Comparison of ENCODE assay signal across 9 mouse cellular contexts in genomic region chr4:54328711-54329427, GRCm38 (mm10).
DNase-seq lines count a peak whose midpoint lies in the region; ATAC-seq lines count a peak whose summit lies in the region.
"Had no signal": no experiment of that assay in that cellular context is flagged by ENCODE, and none has a peak within 500 bp of the region (broad histone marks: within the 10 kb centered on the region; RNA-seq: fewer than 3 reads in every experiment).

No protein-coding gene starts in this region.

- 66% methylated on average over 17 of the region's 17 CpGs for WGBS in neural tube, embryonic 11.5 days
- 59% methylated on average over 17 of the region's 17 CpGs for WGBS in embryonic facial prominence, embryonic 14.5 days
- WGBS in heart, embryonic 10.5 days, result 84% methylated on average over 17 of the region's 17 CpGs

- no peaks in the 10 kb centered on the region for H3K27me3 ChIP-seq in neural tube, embryonic 11.5 days (ENCODE audit: control insufficient read depth, insufficient read depth, low read length)
- no peaks in the 10 kb centered on the region for H3K27me3 ChIP-seq in embryonic facial prominence, embryonic 14.5 days (replicated peaks; ENCODE audit: control insufficient read depth, insufficient read depth, low read length)
- H3K27me3 ChIP-seq in heart, embryonic 10.5 days (ENCODE audit: insufficient read depth, poor library complexity, severe bottlenecking), result no peaks in the 10 kb centered on the region
- H3K27me3 ChIP-seq: heart, embryonic 13.5 days had no signal

- H3K9me3 ChIP-seq in neural tube, embryonic 11.5 days (ENCODE audit: control insufficient read depth, low read length), result no peaks in the 10 kb centered on the region
- H3K9me3 ChIP-seq in embryonic facial prominence, embryonic 14.5 days (ENCODE audit: control insufficient read depth, low read length), result no peaks in the 10 kb centered on the region
- no peaks in the 10 kb centered on the region for H3K9me3 ChIP-seq in heart, embryonic 10.5 days
- H3K9me3 ChIP-seq: heart, embryonic 13.5 days had no signal

- peak; percentile 76 for ATAC-seq in neural tube, embryonic 11.5 days (ENCODE audit: insufficient read depth, low FRiP score, low TSS enrichment)
- no peak for ATAC-seq in embryonic facial prominence, embryonic 14.5 days (ENCODE audit: low read depth)

- no peaks in the 10 kb centered on the region for H3K4me1 ChIP-seq in neural tube, embryonic 11.5 days (ENCODE audit: control insufficient read depth, insufficient read depth, low read length)
- peaks cover 43% of the 10 kb centered on the region for H3K4me1 ChIP-seq in embryonic facial prominence, embryonic 14.5 days (ENCODE audit: control insufficient read depth, insufficient read depth, low read length)
- peaks cover 16% of the 10 kb centered on the region for H3K4me1 ChIP-seq in heart, embryonic 10.5 days

- no peak overlapping the region for H3K9ac ChIP-seq in neural tube, embryonic 11.5 days (ENCODE audit: low read length)
- H3K9ac ChIP-seq in embryonic facial prominence, embryonic 14.5 days (ENCODE audit: low read depth, low read length), result no peak overlapping the region
- H3K9ac ChIP-seq: heart, embryonic 13.5 days had no signal

- DNase-seq in neural tube, embryonic 11.5 days (ENCODE audit: low spot score), result peak; percentile 68
- no peak for DNase-seq in neural tube, embryonic 10.5 days (ENCODE audit: extremely low spot score, low spot score)
- DNase-seq in embryonic facial prominence, embryonic 14.5 days (ENCODE audit: low spot score), result peak; percentile 16
- peak; percentile 22 to 24 for DNase-seq in left cerebral cortex, adult 18-20 months (ENCODE audit: low spot score in 2 of 2)
- peak; percentile 22 for DNase-seq in skeletal muscle tissue, adult 2 months (ENCODE audit: low read depth, low spot score)
- DNase-seq in heart, embryonic 10.5 days (ENCODE audit: low spot score), result no peak
- no peak for DNase-seq in thymus, adult 18-20 months
- DNase-seq: lung, postnatal 14 days had no signal

- H3K27ac ChIP-seq in neural tube, embryonic 11.5 days (ENCODE audit: low read depth, low read length), result peak overlapping the region; percentile 65; the same call in 1 of the 2 replicates
- no peak overlapping the region for H3K27ac ChIP-seq in embryonic facial prominence, embryonic 14.5 days (replicated peaks; ENCODE audit: low read depth, low read length)
- no peak overlapping the region for H3K27ac ChIP-seq in heart, embryonic 10.5 days
- H3K27ac ChIP-seq: heart, embryonic 13.5 days had no signal

- no peaks in the 10 kb centered on the region for H3K36me3 ChIP-seq in neural tube, embryonic 11.5 days (ENCODE audit: control insufficient read depth, insufficient read depth, low read length)
- no peaks in the 10 kb centered on the region for H3K36me3 ChIP-seq in embryonic facial prominence, embryonic 14.5 days (ENCODE audit: control insufficient read depth, insufficient read depth, low read length)
- no peaks in the 10 kb centered on the region for H3K36me3 ChIP-seq in heart, embryonic 10.5 days
- H3K36me3 ChIP-seq: heart, embryonic 13.5 days had no signal

- H3K4me2 ChIP-seq in neural tube, embryonic 11.5 days (ENCODE audit: low read depth), result no peak overlapping the region
- no peak overlapping the region for H3K4me2 ChIP-seq in embryonic facial prominence, embryonic 14.5 days (ENCODE audit: low read depth, low read length)
- H3K4me2 ChIP-seq: heart, embryonic 13.5 days had no signal

- H3K4me3 ChIP-seq in neural tube, embryonic 11.5 days (ENCODE audit: low read depth, low read length), result no peak overlapping the region
- no peak overlapping the region for H3K4me3 ChIP-seq in embryonic facial prominence, embryonic 14.5 days (ENCODE audit: low read depth, low read length)
- no peak overlapping the region for H3K4me3 ChIP-seq in heart, embryonic 10.5 days
- H3K4me3 ChIP-seq: heart, embryonic 13.5 days had no signal

Comparison
In these comparisons a context has a peak if more than half of its experiments do, and no peak if none do; other contexts are left out.
1. DNase-seq: peak in neural tube, embryonic 11.5 days (single experiment), embryonic facial prominence, embryonic 14.5 days (single experiment), left cerebral cortex, adult 18-20 months (2 of 2) and skeletal muscle tissue, adult 2 months (single experiment); none in neural tube, embryonic 10.5 days (single experiment), heart, embryonic 10.5 days (single experiment) and thymus, adult 18-20 months (0 of 2).